Mouse (Mus musculus) hindbrain, embryonic 12.5 days (tissue): ENCODE results near the gene 4930502E18Rik. TPM values are rescaled to one million over a fixed set of nuclear protein-coding genes. Genes with fewer than 3 reads are reported as not detected.

ENCODE experiments used
- ATAC-seq: fragments of 200-750 bp; cut with Nextera tagmentation; 2 replicates; pipeline ENCODE4 v1.8.0; 2017; ENCODE audit warnings: moderate TSS enrichment; ENCODE audit not compliant: low FRiP score
- H3K27ac ChIP-seq: fragments of 300-500 bp; sonication (generic); 2 replicates; pipeline ENCODE4 v1.5.1; 2016; ENCODE audit warnings: mild to moderate bottlenecking
- H3K27me3 ChIP-seq: fragments of 300-500 bp; sonication (generic); 2 replicates; pipeline ENCODE4 v1.6.1; 2016; ENCODE audit warnings: mild to moderate bottlenecking
- H3K36me3 ChIP-seq: fragments of 300-500 bp; sonication (generic); 2 replicates; pipeline ENCODE4 v1.6.1; 2016; ENCODE audit warnings: mild to moderate bottlenecking
- H3K4me1 ChIP-seq: fragments of 300-500 bp; sonication (generic); 2 replicates; pipeline ENCODE4 v1.6.1; 2016
- H3K4me2 ChIP-seq: fragments of 300-500 bp; sonication (generic); replicated peaks from 2 replicates; pipeline ENCODE4 v1.6.1; 2016; ENCODE audit warnings: mild to moderate bottlenecking
- H3K4me3 ChIP-seq: fragments of 300-500 bp; sonication (generic); 2 replicates; pipeline ENCODE4 v1.5.1; 2016; ENCODE audit warnings: mild to moderate bottlenecking
- H3K9ac ChIP-seq: fragments of 300-500 bp; sonication (generic); 2 replicates; pipeline ENCODE4 v1.6.1; 2016; ENCODE audit warnings: mild to moderate bottlenecking, moderate library complexity
- H3K9me3 ChIP-seq: fragments of 300-500 bp; sonication (generic); replicated peaks from 2 replicates; pipeline ENCODE4 v1.6.1; 2016; ENCODE audit warnings: mild to moderate bottlenecking
- WGBS: fragments of 180-500 bp; shearing (Covaris S2); methylation state at CpG from one replicate; pipeline ENCODE4 v1.1.7; 2016; 5-methylcytosine and 5-hydroxymethylcytosine counted together
- polyA plus RNA-seq: library from polyadenylated mRNA; unstranded; fragments of >200 nt; fragmentation: Nextera tagmentation; extraction: Ambion mirVana; gene quantifications from 2 replicates; pipeline ENCODE4 v1.2.1, GENCODE M21; 2016

Gene 4930502E18Rik
- polyA plus RNA-seq, 1 experiment from 2014 or later = 0.19 TPM

- Histone ChIP-seq H3K9ac (no peak overlapping the region), H3K27ac (no peak overlapping the region), H3K4me1 (no peaks in the 10 kb centered on the region), H3K4me2 (no peak overlapping the region), H3K27me3 (no peaks in the 10 kb centered on the region), H3K4me3 (no peak overlapping the region), H3K9me3 (peaks cover 8% of the 10 kb centered on the region), H3K36me3 (no peaks in the 10 kb centered on the region)
- WGBS = 71% methylated on average over 1 of the region's 1 CpGs
- ATAC-seq = no peak
These were observed 28.2 kb downstream of the 4930502E18Rik start for GRCm38 (mm10) chrX:53752851-53753250.

- H3K4me1 ChIP-seq = no peaks in the 10 kb centered on the region
- H3K9me3 ChIP-seq = peaks cover 9% of the 10 kb centered on the region
- H3K27ac ChIP-seq = no peak within 1 kb of the TSS
- no peaks in the 10 kb centered on the region for H3K27me3 ChIP-seq
- no peaks in the 10 kb centered on the region for H3K36me3 ChIP-seq
- ATAC-seq = no peak
- 95% methylated on average over 16 of the region's 16 CpGs for WGBS
- H3K4me2 ChIP-seq = no peak within 1 kb of the TSS
- H3K9ac ChIP-seq = no peak within 1 kb of the TSS
- no peak within 1 kb of the TSS for H3K4me3 ChIP-seq
These were observed 33.1 kb downstream of the 4930502E18Rik start, which contains the start of gene 1700013H16Rik for GRCm38 (mm10) chrX:53757736-53758135. TSS of gene 1700013H16Rik (minus strand) at chrX:53757831.

- H3K9me3 ChIP-seq = 0 out of 2 replicates have a peak, but pooled peaks cover 3% of the 10 kb centered on the region
- no peak within 1 kb of the TSS for H3K9ac ChIP-seq
- 90% methylated on average over 12 of the region's 12 CpGs for WGBS
- ATAC-seq = no peak
- no peak within 1 kb of the TSS for H3K27ac ChIP-seq
- no peak within 1 kb of the TSS for H3K4me2 ChIP-seq
- H3K4me1 ChIP-seq = no peaks in the 10 kb centered on the region
- H3K36me3 ChIP-seq = no peaks in the 10 kb centered on the region
- no peak within 1 kb of the TSS for H3K4me3 ChIP-seq
- no peaks in the 10 kb centered on the region for H3K27me3 ChIP-seq
These were observed 51.6 kb downstream of the 4930502E18Rik start, which contains the start of gene Zfp36l3 for GRCm38 (mm10) chrX:53776276-53776675. TSS of gene Zfp36l3 (minus strand) at chrX:53776394.

Other genes starting within 250 kb of the 4930502E18Rik start
- gene Rtl8c, start 116.8 kb upstream of the 4930502E18Rik start, polyA plus RNA-seq = 98.0 and 99.3 TPM in 2 replicates
- gene Gm14597, start 115.8 kb upstream of the 4930502E18Rik start, polyA plus RNA-seq = not detected in 2 replicates
- gene Rtl8a, start 81.1 kb upstream of the 4930502E18Rik start, polyA plus RNA-seq = 131 and 132 TPM in 2 replicates
- 97.0 and 107 TPM in 2 replicates for gene Rtl8b, start 54.4 kb upstream of the 4930502E18Rik start, polyA plus RNA-seq
- gene 1700013H16Rik, start 33.0 kb downstream of the 4930502E18Rik start, polyA plus RNA-seq = not detected in 2 replicates
- gene Zfp36l3, start 51.6 kb downstream of the 4930502E18Rik start, polyA plus RNA-seq = not detected in 2 replicates
- gene Xlr, start 72.9 kb downstream of the 4930502E18Rik start, polyA plus RNA-seq = 1.7 and 3.1 TPM in 2 replicates